Mouse (Mus musculus) layer of hippocampus, adult 18-20 months (tissue): Measurements from ENCODE around the gene Slc16a3. TPM values are rescaled to one million over a fixed set of nuclear protein-coding genes. Genes with fewer than 3 reads are reported as not detected.

Experiments used
- DNase-seq, 2 experiments: peaks; one replicate each; pipeline ENCODE4 v3.0.0; 2022; ENCODE audit warnings: low spot score in 2 of 2
- total RNA-seq, 2 experiments: library from RNA; stranded (reverse); gene quantifications; 2 replicates each; pipeline ENCODE4 v1.2.3; 2021

Gene Slc16a3
- total RNA-seq, 2 experiments from 2014 or later: 1.7 to 4.5 TPM

DNA sequence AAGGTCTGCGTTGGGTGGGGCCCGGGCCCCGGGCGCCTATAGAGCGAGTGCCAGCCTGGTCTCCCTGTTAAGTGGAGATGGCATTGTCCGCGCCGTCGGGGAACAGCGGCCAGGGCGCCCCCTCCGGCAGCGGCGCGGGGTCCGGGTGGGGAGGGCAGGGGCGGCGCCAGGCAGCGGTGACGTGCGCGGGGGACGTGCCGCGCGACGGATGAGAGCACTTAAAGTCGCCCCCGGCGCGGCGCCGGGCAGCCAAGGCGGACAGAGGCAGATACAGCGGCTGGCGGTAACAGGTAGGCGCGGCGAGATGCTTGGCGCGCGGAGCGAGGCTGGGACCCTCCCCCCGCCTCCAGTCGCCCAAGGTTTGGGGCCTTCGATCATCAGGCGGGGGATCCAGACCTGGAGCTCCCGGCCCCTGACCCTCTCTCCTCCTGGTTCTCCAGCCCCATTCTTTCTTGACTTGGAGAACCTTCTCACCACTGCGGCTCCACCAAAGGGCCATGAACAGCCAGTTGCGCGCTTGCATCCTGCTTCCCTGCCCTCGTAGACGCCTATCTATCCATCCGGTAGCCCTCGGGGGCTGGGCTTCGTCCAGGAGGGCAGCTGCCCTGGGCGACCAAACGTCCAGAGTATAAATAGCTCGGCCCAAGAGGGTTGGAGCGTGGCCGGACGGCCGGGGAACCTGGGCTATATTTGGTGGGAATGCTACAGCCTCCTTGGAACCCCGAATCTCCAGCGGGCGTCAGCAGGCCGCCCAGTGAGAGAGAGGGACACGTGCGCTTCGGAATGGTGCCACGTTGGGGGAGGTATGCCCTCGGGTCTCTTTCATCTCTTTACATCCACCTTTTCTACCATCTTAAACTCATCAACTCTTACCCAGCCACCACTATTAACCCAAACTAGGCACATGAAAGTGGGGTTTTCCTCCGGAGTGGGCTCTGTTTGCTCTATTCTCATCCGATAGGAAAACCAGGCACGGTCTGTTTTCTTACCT lies 876 bp downstream of the Slc16a3 start:
- no peak for DNase-seq

DNA sequence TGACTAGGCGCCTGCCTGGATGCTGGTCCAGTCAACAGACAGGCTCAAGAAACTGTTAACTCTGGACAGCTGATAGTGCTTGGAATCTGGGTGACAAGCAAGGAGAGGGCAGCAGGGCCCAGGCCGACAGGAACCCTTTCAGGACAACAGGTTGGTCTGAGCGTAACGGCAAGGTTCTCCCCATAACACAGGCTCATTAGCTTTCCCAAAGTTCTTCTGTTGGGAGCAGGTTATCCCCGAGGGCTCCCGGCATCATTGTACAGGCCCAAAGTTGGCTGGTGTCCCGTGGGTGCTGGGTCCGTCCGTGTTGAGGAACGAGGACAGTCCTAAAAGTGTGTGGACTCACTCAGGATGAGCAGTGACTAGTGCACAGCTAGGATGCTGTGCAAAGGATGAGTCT lies 1.6 kb downstream of the Slc16a3 start:
- DNase-seq: no peak

DNA sequence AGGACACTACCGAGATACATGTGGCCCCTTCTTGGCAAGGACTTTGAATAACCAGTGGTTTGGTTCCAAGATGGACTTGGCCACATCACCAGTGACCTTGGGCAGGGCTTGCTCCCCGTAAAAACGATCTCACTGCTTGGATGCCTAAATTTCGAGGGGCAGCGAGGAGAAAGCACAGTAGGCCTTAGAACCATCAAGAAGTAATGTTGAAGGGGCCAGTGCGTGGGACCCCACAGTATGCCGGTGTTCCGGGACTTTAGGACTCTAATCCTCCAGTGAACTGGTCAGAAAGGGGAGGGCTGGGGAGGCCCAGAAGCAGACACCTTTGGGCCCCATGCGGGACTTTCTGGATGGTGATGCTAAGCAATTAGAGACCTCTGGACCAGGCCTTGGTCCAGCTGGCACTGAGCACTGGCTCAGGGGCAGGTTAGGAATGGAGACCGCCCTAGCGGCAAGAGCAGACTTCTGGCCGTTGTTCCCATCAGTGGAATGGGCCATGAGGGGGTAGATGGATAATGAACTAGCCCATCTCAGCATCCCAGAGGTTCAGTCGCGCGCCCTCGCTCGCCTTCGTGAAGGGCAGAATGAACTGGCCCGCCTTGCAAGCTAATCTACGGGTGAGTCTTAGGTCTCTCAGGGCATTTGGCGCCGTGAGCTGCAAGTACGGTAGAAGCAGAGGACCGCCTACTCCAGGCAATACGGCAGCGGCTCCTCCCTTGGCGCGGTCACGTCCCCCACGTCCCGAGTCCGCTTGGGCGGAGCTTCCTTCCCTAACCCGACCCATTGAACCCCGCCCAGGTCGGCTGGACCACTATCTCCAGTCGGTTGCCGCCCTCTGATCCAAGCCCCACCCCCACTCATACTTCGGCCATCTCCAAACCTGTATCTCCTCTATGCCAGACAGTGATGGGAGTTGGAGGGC lies 2.3 kb downstream of the Slc16a3 start:
- peak; percentile 69 to 76 for DNase-seq

DNA sequence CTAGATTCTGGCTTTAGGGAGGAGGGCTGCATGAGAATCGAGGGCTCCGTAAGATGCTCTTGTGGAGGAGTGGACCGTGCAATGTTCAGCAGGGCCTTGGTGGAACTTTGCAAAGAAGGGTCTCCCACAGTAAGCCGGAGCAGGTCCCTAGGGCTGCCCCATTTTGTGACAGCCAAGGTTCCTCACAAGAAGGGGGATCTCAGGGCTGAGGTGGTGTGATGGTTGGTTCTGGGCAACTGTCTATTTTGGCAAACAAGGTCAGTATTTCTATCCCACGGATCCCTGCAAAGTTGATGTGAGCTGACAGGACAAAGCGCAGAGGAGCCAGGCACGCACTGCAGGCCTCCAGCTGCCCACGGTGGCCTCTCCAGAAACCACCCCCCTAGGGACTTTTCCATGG lies 3.0 kb downstream of the Slc16a3 start:
- no peak for DNase-seq

DNA sequence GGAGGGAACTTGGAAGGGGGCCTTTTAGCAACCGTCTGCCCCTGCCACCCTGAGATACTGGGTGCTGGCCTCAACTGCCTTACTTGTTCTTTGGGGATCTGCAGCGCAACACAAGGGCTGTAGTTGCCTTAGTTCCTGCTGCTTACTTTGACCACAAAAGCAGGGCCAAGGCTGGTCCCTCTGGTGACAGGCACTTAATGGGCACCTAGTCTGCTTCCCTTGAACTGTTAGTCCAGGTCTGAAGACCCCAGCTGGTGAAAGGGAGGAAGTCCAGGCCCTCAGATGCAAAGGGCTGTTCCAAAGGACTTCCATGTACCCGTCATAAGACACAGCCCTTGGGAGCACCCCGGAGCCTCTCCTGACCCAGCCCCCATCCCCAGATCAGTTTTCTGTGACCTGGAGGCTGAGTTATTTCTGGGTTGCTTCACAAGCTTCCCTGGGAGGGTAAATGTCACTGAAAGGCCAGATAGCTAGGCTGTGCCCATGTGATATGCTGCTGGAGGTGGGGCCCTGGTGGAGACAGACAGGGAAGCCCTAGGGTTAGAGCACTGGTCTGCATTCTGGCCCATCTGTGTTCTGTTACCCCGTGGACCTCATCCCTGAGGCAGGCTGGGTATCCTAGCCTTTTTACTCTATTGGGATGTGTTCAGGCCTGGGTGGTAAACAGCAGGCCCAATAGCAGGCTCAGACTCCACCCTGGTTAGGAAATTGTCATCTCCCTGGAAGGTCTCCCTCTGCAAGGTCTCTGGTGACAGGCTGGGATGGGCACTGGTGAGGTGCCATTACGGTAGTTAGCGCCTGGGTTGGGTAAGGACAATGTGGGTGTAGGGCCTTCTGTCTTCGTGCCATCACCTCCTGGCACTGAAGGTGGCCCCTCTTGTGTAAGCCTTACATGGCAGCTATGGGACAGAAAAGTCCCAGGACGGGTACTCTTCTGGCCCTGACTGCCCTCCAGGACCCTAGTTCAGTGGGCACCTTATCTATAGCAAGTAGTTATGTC lies 3.8 kb downstream of the Slc16a3 start:
- DNase-seq: no peak

DNA sequence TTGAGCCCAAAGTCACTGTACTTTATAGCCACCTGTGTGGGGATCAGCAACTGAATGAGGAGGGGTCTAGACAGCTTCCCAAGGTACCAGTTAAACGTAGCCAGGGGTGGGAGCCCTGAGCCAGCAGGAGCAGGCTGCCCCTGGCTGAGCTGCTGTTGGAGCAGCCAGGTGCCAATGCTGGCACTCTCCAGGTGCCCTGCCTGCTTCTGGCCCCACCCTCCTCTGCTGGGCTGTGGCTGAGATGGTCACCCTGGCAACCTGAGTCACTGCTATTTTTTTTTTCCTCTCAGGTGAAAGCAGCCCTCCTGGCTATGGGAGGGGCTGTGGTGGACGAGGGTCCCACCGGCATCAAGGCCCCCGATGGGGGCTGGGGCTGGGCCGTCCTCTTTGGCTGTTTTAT lies 6.7 kb downstream of the Slc16a3 start:
- DNase-seq: no peak

DNA sequence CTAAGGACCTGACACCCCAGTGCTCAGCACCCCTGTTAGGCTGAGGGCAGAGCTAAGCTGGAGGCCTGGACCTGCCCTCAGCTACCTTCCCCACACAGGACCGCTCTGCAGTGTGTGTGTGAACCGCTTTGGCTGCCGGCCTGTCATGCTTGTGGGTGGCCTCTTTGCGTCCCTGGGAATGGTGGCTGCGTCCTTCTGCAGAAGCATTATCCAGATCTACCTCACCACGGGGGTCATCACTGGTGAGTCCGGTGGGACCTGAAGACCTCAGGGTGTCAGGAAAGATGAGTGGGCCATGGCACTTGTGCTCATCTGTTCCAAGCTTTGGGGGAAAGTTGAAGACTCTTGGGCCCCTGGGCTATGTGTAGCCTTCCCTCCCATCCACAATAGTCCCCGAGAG lies 7.4 kb downstream of the Slc16a3 start:
- no peak for DNase-seq

DNA sequence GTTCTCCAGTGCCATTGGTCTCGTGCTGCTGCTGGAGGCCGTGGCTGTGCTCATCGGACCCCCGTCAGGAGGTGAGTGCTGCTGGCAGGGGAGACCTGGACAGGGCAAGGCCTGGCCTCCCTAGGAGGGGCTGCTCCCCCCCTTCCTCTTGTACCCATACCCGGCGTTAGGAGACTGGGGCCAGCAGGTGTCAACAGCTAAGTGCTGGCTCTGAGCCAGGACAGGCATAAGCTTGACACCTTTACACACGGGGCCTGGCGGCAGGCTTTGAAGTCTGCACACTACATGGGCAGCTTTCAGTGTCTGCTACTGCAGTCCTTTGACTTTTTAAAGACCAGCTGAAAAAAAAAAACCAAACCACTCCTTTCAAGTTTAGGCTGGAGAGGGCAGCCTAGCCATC lies 8.8 kb downstream of the Slc16a3 start:
- DNase-seq: no peak

DNA sequence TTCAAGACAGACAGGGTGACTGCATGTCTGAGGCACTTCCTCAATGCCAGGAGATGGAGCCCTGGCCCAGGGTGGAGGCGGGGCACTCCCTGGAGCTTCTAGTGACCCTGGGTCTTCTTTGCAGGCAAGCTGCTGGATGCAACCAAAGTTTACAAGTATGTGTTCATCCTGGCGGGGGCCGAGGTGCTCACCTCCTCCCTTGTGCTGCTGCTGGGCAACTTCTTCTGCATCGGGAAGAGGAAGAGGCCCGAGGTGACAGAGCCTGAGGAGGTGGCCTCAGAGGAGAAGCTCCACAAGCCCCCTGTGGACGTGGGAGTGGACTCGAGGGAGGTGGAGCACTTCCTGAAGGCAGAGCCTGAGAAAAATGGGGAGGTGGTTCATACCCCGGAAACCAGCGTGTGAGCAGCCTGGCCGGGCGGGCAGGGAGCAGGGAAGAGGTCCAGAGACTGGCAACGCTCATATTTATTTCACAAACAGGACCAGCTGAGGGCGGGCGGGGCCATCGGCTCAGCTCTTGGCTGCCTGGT lies 9.5 kb downstream of the Slc16a3 start:
- DNase-seq: no peak

DNA sequence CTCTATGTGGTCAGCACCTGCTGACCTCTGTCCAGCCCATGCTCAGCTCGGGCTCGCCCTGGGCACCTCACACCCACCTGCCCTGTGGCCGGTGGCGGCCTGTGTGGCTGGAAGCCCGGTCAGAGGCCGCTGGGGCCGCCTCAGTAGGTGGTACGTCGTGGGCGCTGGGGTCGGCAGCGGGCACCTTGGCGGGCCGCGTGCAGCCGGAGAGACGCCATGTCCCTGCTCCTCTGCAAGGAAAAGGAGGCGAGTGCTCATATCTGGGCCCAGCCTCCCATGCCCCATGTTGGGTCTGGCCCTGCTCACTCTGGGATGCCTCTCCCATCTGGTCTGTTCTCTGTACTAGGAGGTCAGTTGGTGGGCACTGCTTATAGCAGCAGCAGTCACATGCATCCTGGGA lies 10.8 kb downstream of the Slc16a3 start:
- DNase-seq: no peak

DNA sequence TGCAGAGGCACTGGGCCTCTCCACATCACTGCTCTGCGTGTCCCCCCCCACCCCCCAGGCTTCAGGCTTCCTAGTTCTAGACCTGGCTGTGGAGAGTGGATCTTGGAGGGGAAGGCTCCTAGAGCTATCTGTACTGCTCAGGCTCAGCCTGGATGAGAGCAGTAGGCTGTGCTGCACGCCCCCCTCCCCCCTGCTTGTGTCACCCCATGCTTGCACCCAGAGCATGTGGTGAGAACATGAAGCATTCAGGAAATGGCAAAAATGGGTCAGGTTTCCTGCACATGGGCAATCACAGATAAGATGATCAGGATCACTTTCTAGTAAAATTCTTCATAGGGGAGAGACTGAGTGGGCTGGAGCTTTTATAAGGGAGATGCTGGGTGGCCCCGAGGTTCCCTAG lies 11.3 kb downstream of the Slc16a3 start:
- no peak for DNase-seq

DNA sequence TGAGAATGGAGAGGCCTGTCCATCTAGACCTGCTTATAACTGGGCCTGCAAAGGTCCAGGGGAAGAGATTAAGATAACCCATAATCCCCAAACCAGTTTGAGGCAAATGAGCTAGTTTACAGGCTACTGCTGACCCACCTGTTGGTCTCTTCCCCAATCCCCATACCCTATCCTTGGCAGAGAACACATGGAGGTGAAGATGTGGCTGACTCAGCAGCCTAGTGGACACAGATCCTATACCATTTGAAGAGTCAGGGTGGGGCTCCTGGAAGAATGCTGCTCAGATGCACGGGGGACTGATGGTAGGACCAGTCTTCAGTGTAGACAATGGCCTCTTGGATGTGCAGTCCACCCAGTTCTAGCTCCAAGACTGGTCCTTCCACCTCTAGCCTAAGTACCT lies 12.0 kb downstream of the Slc16a3 start:
- no peak for DNase-seq

DNA sequence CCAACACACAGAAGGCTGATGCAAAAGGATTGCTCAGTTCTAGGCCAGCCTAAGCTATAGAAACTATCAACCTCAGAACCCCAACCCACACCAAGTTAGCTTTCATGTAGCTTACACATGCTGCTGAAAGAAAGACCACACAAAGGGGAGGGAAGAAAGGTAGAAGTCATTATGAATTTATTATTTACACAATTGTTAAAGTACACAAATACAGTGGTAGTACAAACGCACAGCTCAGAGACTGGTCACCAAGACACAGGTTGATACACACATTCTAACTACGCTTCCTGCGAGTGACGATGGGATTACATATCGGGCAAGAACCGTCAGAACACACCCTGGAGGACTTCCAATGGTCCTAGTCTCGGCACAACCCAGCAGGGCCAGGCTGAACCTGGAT lies 13.3 kb downstream of the Slc16a3 start:
- DNase-seq: no peak

DNA sequence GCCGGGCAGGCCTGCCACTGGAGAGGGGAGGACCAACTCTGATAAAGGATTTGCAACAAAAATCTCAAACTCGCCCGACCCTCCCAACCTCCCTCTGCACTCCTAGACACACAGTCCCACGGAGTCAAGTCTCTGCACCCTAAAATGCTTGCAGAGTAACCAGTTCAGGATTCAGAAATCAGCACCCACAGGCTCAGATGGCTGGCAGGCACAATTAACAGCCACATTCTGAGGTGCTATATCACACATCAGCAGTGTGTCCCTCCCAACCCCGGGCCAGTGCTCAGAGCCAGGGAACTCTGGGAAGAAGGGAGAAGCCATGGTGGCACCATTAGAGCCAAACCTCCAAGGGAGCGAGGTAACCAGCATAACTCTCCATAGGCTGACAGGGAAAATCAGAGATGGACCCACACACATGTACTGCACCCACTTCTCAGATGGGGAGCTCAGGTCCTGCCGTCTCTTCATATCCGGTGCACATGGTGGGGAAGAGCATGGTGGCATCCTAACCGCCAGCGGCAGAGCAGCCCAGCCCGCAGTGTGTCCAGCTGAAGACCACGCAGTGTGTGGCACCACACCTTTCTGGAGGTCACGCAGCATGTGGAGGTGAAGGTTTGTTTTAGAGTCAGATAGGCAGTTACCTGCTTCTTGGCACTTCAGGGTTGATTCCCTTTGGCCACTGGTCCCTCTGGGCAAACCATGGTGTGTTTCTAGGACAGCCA lies 13.9 kb downstream of the Slc16a3 start:
- DNase-seq: no peak

DNA sequence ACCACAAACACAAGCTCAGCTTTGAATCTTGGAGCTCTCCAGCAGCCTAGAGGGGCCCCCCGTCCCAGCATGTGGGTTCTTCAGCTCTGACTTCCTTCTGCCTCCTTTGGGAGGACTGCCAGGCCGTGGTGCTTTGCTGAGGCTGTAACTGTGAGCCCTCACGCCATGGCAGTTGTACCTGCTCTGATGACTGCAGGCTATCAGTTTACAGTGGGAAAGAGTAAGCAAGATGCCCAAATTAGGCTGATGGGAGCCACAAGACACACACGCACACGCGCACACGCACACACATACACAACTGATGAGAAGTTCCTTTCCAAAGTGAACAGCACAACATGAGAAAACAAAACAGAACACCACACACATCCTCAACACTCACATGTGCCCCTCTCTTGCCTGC lies 14.6 kb downstream of the Slc16a3 start:
- DNase-seq: no peak

DNA sequence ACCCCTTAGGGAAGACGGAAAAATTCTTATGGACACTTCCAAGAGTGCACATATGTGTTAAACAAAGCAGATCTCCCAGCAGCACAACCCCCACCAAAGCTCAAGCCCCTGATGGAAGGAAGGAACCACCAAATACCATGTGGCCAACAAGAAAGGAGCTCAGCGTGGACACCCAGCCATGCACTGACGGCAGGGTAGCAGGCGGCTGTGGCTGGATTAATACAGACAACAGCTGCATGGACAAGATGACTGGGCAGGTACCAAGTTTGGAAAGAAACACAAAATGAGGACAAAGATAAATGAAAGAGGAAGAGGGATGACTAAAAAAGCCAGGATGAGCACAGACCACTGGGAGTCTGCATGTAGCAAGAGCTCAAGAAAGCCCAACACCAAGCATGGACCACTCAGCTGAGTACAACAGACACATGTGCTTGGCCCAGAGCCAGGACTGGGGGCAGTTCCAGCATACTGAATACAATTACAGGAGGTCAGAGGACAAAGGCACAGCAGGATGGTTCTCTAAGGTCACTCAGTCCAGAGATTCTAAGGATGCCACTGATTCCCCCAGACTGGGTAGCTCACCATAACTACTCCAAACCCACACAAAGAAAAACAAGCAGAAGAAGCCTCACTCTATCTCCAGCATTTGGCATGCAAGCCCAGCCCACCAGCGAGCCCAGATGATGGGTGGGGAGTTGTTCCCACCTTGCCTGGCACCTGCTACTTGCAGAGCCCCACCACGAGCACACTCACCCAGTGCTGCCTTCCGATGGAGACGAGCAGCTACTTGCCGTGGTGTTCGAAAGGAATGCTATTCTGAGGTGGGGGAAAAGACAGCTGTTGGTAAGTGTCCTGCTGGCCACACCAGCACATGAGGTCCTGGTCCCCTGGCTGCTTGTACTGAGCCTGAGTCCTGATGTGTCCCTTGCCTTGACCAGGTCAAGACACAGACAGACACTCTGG lies 16.2 kb downstream of the Slc16a3 start:
- DNase-seq: no peak

DNA sequence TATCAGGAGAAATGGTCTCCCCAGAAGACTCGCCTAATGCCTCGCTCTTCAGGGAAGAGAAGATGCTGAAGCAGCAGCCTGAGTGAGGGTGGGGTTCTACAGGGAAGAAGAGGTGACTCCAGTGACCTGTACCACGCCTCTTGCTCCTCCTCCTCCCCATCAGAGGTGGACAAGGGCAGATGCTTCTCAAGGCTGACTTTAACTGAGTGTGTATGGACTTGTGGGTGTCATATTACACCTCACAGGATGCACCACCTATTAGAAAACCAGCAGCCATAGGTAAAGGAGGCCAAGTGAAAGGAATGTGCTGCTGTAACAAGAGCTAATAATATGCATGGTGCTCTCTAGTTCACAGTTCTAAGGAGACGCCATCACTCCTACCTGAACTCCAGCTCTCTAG lies 17.3 kb downstream of the Slc16a3 start:
- DNase-seq: no peak

DNA sequence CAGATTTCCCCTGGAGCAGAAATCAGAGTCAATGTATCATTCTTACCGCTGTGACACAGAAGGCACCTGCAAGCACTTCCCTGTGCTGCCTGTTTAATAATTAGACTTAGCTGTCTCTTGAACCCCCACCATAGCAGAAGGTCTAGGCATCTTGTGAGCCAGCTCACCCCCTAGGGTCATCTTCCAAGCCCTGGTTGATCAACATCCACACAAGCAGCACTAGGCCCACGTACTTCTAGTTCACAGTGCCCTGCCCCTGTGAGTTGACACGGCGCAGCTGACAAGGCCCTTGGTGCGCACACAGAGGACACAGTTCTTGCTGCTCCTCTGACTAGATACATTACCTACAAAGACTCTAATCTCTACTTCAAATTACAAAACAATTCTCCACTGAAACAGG lies 21.5 kb downstream of the Slc16a3 start:
- no peak for DNase-seq

DNA sequence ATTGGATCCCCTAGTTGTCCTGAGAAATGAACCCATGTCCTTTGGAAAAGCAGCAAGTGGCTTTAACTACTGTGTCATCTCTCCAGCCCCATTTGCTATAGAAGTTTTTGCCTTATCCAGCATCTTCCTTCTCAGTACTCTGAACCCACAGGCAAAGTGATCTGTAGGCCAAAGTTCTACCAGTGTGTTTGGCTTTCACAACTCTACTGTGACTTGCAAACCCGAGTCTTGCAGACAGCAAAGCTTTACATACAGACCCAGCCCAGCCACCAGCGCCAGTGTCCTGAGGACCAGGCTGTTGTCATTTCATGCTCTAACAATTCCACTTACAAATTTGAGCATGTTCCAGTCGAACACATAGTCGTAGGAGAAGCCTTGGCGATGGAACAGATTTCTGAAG lies 23.0 kb downstream of the Slc16a3 start:
- DNase-seq: no peak
